Mouse (Mus musculus): ENCODE results near the gene Gm20388.

- no peak for TF ChIP-seq CTCF (IDR thresholded peaks at IDR 0.05; ENCODE audit: low read depth)
- TF ChIP-seq EP300 (optimal IDR thresholded peaks at IDR 0.05), result no peak
Measured at GRCm38 (mm10) chr8:120470170-120470569, 559.5 kb downstream of the Gm20388 start.
